Mouse (Mus musculus) hindlimb bud, embryonic 11.5 days (tissue): Measurements from ENCODE around the gene S100a3.

Source experiments
- DNase-seq: peaks from one replicate; pipeline ENCODE4 v3.0.0-alpha.2; 2012; ENCODE audit warnings: low read depth, low spot score; ENCODE audit errors: extremely low spot score

Gene S100a3

DNA sequence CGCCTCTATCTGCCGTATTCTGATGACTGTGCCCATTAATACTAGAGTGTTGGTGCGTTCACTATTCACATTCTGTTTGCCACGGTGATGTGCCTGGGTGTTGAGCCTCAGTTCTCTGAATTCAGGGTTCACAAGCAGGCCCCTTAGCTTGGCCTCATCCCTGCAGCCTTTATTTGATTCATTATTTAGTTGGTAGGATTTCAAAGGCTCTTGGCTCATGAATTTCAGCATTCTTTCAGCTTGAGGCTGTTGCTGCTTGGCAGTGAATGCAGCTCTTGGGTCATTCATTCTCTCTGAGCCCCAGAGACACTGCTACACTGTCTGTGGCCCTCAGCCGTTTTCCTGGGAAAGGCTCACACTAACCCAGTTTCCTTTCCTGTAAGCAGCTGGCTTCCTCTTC, 4.4 kb upstream of the S100a3 start:
- no peak for DNase-seq

GRCm38 (mm10) chr3:90574691-90575090, 14.3 kb downstream of the S100a3 start:
- no peak for DNase-seq

DNA sequence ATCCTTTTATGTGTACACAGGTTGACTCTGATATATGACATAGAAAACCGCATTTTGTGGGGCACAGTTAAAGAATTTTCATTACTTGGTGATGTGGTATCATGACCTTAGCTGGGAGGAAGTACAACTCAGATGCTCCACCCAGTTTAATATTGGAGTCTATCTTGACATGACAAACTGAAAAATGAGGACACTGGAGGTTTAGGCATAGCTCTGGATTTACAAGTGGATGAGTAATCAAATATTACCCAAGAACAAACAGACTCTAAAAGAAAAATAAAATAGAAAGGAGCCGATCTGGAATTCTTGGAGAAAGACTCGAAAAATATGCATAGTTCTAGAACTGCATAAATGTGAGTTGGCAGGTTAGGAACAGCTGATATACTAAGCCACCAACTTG, 14.9 kb downstream of the S100a3 start:
- DNase-seq, result no peak

- no peak for DNase-seq
Observed at GRCm38 (mm10) chr3:90576351-90577001, 16.1 kb downstream of the S100a3 start.

DNA sequence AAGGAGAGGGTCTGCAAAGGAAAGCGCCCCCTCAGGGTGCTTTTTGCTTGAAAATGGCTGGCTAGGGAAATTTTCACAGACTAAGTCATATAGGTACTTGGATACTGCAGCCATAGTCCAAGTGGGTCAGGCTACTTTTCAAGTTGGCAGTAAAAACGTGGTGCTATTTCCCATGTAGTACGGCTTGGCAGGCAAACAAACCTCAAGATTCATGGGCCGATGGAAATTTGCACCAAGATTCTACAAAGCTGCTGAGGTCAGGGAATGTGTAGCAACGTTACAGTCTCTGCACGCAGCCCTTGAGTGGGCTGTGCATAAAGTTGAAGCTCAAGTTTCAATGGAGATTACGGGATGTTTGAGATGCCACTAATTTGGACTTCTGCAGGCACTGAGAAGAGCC, 19.1 kb downstream of the S100a3 start:
- no peak for DNase-seq

GRCm38 (mm10) chr3:90581141-90581540, 20.8 kb downstream of the S100a3 start:
- no peak for DNase-seq

- DNase-seq, result no peak
Observed at GRCm38 (mm10) chr3:90582156-90582555, 21.8 kb downstream of the S100a3 start.

DNA sequence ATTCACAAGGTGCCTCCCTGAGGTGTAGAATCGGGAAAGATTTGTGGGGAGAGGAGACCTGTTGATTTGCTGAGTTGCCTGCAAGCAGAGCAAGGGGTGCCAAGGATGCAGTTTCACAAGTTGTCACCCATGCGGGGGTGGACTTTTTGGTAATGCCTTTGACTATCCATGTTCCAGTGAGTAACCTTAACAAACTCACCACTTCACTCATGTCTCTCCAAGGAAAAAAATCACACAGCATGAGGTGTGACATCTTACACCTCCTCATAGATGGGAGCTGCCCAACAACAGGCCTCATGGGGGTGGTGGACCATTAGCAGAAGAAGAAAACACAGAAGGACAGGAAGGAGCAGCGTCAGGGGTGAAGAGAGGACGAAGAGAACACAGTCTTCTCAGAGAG, 22.2 kb downstream of the S100a3 start:
- no peak for DNase-seq

DNA sequence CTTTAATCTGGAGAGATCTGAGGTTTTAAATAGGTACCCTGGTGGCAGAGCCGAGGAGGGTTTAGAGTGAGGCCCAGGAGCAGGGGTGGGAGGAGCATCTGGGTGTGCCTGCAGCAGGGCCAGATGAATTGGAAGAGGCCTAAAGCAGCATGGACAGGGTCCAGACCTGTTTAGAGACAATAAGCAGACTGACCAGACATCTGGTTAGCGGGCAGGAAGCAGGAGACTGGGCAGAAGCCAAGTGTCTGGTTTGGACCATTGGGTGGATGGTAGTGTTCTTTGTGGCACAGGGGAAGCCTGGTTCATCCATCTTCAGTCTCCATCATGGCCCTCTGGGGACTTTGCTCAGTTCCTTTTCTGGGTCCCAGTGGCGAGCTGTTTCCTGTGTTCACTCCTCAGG, 23.5 kb downstream of the S100a3 start:
- DNase-seq, result no peak

DNA sequence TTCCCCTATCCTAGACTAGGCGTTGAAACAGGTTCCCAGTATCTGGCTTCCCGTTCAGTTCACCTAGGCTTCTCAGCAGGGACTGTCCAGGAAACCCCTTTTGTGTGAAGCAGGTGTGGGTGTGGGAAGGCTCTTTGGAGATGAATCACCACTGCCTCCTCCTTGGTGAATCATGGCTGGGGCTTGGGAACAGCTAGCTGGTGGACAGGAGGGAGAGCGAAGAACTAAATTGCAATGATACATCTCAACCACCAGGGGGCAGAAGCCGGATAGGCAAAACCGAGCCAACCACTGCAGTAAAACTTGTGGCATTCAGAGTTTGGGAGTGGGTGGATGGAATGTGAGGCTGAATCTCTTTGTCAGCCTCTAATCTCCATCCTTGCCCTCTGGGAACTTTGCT, 25.2 kb downstream of the S100a3 start:
- peak; percentile 42 for DNase-seq

DNA sequence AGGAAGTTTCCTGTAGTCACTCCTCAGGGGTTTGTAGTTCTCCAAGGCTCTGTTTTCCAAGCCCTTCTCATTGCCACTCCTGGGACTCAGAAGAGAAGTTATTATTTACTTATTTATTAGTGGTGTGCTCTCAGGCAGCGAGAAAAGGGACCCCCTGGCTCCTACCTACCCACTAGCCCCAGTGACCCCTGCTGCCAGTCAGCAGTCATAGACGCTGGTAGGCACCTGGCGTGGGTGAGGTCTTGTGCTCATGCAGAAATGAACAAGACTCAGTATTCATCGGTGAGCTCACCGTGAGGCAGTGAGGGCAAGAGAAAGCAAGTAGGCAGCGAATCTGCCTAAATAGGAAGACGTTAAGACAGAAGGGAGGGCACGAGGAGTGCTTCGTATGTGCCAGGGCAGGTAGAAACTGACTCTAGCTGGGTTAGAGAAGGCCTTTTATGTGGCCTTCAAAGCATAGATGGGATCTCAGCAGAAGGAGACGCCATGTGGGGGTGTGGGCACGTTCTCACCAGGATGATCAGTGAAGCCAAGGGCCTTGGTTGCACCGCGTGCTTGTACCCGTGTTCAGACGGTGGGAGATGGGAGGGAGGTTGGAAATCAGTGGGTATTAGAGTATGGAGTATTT, 25.8 kb downstream of the S100a3 start:
- no peak for DNase-seq

DNA sequence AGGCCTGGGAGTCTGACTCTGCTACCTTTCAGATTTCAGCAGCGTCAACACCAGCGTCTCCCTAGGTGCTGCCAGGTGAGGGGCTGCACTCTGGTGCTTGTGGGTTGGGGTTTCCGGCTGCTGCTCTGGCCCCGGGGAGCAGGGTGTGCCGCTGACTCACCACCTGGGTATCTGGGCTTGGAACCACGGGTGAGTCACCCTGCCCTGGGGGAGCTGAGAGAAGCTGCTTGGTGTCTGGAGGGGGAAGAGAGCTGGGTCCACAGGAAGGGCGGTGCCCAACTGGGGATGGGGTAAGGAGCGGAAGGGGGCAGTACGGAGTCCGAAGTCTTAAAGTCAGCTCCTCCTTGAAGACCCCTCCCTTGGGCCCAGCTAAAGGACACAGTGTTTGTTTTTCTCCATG, 26.5 kb downstream of the S100a3 start:
- DNase-seq, result no peak

GRCm38 (mm10) chr3:90587361-90588101, 27.2 kb downstream of the S100a3 start:
- no peak for DNase-seq

GRCm38 (mm10) chr3:90589390-90589789, 29.0 kb downstream of the S100a3 start:
- DNase-seq, result no peak

GRCm38 (mm10) chr3:90589947-90590346, 29.6 kb downstream of the S100a3 start, which contains the start of gene S100a2:
S100a2 (plus strand) TSS chr3:90590247.
- no peak for DNase-seq

DNA sequence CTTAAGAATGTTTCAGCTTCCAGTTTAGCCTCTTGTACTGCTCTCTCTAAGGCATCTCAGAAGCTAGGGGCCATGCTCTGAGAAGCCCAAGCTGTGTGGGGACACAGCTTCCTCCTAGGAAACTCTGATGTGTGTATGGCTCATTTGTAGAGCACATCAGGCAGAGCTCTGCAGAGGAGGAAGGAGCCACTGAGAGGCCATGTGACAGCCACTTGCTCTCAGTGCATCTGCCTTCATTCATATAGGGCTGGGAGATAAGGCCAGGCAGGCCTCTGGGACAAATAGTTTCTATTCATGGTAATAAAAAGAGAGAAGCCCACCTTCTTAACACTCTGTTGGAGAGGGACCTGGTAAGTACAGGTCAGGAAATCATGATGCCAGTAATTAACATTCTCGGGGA, 34.1 kb downstream of the S100a3 start:
- DNase-seq, result no peak

DNA sequence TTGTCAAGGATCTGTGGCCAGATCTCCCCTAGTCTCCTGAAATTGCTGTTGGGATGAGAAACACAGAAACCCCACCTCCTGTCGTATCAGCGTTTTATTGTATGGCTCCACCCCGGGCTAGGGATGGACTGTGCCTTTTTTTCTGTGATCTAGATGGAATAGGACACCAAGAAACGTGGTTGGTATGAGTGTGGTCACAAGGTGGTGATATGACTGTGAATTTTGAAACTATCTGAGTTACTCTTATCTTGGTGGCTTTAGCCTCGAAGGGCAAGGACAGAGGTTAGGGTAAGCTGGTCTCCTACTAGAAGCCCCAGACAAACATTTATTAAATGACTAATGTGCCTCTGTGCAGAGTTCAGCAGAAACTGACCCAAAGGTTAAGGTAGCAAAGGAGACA, 35.2 kb downstream of the S100a3 start:
- no peak for DNase-seq

DNA sequence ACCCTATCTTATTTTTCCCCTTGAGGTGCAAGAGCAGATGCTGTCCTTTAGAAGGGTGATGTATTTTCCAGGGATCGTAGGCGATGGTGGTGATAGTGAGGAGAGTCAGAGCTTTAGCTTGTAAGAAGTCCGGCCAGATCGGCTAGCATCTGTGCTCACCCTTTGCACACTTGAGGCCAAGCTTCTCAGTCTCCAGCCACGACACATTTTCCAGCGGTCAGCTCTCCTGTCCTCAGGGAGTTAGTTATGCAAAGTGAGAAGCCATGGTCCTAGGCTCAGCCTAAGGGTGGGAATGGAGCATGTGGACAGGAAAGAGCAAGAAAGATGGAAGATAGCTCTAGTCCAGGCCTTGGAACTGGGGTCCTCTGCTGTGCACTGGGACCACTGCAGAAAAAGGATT, 36.4 kb downstream of the S100a3 start:
- no peak for DNase-seq

- no peak for DNase-seq
Observed at GRCm38 (mm10) chr3:90597736-90598135, 37.4 kb downstream of the S100a3 start.

DNA sequence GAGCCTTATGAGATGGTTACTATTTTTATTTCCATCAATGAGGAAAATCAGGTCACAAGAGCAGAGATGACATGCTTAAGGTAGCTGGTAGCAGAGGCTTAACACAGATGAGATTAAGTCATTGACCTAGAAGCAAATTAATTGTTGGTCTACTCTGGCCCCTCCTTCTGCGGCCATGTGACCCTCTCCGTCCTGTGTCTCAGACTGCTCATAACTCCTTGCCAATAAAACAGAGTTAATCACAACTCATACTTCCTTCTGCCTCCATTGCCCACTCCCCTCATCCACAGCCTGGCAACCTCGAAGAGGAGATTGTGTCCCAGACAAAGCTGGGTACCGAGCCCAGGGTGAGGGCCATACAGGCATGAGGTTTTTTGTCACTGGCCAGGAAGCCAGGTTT, 37.8 kb downstream of the S100a3 start:
- DNase-seq, result no peak

- no peak for DNase-seq
Observed at GRCm38 (mm10) chr3:90599401-90599800, 39.0 kb downstream of the S100a3 start.

GRCm38 (mm10) chr3:90600036-90600435, 39.7 kb downstream of the S100a3 start:
- no peak for DNase-seq
